Mouse (Mus musculus) CH12F3 (cell line): Measurements from ENCODE around the gene Sspn.

Source experiments
- in situ Hi-C: fragments of 300-500 bp; cut with MboI; formaldehyde crosslinking; loops from 2 replicates; pipeline ENCODE4 v1.14.3; 2020; ENCODE audit warnings: low sequenced_read_pairs

Sspn gene

DNA sequence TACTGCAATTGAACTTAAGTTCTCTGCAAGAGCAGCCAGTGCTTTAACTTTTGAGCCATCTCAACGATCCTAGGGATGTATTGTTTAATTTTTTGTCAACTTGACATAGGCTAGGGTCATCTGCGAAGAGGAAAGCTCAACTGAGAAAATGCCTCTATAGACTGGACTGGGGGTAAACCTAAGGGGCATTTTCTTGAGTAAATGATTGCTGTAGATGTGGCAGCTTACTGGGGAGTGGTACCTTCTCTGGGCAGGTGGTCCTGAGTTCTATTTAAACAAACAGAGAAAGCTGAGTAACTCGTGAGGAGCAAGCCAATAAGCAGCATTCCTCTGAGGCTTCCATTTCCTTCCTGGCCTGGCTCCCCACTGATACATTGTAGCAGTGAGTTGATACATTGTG, at the start of gene Sspn:
Sspn (plus strand) TSS at position 301 of the 400 bp plus-strand sequence.
- in situ Hi-C loops = no loop called here

DNA sequence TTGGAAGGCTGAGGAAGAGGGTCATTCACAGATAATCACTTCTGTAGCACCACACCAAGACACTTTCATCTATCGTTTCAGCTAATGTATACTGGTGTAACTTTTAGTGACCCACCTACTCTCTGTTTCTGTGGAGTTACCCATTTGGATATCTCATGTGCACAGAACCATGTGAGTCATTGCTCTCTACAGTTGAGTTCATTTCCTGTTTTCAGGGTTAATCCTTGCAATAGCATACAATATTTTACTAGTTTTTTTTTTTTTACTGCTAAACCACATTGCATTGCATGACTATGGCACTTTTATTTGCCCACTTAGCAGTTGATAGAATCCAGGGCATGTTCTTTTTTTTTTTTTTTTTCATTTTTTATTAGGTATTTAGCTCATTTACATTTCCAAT, 48.4 kb upstream of the Sspn start:
- in situ Hi-C loops = no loop called here

DNA sequence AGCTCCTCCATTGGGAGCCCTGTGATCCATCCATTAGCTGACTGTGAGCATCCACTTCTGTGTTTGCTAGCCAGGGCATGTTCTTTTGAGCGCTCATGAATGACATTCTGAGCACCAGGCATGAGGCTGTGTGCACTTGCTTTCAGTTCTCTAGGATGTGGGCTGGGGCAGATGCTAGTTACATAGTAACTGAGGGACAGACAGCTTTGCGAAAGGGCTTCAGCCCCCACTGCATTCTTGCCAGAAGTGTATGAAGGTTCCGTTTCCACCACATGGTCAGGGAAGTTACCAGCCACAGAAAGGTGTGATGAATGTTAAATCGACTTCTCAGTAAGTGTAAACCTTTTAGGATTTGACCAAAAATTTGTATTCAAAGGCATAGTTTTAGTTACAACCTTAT, 47.8 kb upstream of the Sspn start:
- in situ Hi-C loops = no loop called here

DNA sequence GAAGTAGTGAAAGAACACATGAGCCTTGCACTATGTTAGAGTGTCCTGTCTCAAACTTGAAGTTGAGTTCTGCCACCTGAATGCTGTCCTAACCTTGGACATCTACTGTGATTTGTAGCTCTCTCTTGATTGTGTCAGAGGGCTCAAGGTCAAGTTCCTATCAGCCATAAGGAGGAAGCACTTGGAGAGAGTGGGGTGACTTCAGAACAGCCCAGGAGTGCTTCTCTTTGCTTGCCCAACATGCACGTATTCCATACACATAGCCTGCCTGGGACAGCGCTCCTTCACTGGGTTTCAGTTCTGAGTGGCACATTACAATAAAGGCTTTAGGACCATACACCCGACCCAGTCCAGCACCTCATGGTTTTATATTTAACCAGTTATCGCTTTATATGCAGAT, 46.4 kb upstream of the Sspn start:
- in situ Hi-C loops = no loop called here

DNA sequence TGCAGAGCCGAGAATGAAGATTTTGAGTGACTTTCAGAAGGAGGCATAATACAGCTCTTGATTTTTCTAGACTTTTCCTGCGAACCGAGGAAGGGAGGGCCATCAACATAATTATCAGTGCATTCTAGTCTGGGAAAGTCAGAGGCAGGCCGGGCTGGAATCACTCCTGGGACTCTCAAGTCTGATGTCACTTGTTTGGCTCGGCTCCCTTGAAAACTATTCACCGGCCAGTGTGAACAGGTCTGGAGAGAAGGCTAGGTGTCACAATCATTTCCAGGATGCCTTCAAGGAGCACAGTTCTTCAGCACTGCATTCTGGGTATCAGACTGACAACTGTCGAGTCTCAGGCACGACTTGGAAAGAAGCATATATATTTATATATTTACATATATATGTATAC, 45.2 kb upstream of the Sspn start:
- in situ Hi-C loops = no loop called here

DNA sequence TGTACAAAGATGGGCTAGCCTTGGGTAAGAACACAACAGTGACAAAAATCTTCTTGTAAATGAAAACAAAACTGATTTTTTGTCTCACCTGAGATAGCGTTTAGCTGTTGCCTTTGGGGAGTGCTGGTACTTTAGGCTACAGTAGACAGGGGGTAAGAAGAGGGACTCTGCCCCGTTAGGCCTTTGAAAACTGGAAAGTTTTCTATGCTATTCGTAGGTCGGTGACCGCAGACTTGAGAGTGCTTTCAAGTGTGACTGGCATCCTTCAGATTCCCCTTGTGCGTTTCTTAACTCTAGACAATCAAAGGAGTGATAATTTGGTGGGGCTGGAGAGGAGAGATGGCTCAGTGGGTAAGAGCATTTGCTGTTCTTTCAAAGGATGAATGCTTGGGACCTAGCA, 43.7 kb upstream of the Sspn start:
- in situ Hi-C loops = no loop called here

DNA sequence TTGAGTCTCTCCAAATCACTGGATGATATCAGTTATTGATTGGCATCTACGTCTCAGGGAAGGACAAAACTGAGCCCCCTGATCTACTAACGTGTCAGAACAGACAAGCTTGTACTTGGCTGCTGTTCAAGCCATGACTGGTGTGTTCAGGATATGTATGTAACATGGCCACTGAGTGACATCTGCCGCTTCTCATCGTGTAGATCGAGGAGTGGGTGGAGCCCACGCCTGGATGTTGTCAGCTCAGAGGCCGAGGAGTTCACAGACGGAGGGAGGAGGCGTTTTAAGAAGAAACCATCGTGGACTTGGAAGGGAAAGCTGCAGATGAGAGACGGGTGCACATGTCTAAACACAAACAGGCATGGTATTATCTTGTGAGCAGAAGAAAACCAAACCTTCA, 39.5 kb upstream of the Sspn start:
- in situ Hi-C loops = no loop called here

DNA sequence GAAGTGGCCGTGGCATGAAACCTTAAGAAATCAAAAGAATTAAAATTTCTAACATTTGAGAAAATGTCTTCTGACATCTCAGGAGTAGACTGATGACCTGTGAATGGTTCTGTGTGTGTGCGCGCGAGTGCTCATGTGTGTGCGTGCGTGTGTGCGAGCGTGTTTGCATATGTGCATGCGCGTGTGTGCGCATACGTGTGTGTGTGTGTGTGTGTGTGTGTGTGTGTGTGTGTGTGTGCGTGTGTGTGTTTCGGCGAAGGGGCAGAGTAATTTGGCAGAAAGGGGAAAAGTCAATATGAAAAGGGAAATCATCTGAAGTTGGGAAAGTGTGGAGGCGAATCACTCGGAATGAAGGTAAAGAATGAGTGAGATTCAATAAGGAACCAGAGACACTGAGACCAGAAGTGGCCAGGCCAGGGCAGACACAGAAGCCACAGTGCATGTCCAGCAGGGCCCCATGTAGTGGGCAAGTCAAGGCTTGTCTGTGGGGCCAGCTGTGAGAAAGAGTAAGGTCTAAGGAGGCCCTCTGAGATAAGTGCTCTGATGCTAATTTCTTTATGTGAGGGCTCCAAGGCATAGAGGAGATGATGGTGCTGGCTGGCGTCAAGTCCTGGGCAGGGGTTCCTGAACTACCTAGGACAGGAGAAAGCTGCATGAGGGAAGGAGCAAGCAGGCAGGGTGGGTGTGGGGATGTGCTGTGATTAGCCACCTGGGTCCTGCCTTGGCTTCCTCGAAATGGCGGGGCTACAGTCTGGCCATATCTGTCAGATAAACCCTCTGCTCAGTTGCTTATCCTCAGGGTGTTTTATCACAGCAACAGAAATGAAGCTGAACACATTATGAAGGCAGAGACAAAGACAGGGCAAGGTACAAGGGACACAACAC, 38.8 kb upstream of the Sspn start:
- in situ Hi-C loops = no loop called here

DNA sequence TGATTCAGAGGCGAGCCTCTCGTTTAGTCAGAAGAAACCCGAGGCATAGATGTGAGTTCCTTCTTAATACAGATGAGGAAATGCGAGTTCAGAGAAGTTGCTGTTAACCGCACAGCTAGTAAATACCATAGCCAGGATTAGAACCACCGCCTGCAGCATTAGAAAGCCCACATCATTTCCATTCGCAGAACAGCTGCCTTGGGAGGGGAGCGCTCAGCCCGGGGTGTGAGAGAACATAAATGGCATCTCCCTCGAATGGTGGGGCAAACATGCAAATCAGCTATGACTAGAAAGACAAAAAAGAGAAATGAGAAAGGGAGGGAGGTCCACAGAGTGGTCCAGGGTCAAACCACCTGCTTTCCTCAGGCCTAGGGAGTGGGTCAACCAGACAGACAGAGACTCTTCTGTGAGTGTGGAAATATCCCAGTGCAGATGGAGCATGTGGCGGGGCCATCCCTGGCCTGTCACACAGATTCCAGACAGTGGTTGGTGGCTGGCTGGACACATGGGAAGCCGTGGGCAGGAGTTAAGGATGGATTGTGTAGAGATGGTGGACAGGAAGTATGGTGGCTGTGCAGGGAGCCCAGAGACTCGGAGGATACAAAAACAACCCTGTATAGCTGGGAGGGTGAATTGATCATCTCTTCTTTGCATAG, 37.9 kb upstream of the Sspn start:
- in situ Hi-C loops = no loop called here

DNA sequence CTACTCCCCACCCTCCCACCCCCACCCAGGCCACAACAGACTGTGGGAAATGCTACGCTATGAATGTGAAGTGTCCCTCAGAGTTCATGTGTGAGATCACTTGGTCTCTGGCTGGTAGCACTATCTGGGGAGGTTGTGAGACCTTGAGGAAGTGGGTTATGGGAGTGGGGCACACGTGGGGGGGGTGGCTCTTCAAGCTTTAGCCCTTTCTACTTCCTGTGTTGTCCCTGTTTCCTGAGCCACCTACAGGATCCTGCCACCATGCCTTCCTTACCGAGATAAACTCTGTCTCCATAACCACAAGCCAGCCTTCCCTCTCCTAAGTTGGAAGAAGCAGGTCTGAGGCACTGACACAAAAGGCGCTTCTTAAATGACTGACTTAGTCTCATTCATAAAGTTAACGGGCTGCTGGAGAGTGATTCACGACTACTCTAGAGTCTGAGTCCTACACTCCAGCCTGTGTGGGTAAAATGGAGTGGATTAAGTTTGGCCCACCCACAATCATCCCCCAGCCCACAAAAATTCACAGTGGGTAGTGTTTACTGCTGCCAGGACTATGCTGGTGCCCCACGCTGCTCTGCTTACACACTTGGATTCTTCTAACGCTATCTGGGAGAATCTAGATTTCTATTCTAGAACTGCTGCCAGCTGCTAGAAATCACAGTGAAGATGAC, 36.6 kb upstream of the Sspn start:
- in situ Hi-C loops = no loop called here

DNA sequence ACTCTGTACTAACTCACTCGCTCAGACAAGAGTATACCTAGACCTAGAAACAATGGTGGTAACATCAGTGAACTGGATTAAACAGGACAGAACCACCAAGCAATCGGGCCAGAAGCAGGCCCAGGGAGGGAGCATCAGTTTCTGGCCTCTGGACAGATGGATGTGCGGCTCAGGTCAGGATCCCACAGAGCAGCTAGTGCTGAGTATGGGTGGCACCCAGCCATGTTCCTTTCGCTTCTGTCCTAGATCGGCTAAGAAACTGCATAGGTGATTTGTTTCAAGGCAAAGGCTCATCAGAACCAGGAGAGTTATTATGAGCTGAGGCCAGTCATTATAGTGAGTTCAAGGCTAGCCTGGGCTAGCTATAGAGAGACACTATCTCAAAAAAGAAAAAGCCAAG, 27.3 kb upstream of the Sspn start:
- in situ Hi-C loops = no loop called here

DNA sequence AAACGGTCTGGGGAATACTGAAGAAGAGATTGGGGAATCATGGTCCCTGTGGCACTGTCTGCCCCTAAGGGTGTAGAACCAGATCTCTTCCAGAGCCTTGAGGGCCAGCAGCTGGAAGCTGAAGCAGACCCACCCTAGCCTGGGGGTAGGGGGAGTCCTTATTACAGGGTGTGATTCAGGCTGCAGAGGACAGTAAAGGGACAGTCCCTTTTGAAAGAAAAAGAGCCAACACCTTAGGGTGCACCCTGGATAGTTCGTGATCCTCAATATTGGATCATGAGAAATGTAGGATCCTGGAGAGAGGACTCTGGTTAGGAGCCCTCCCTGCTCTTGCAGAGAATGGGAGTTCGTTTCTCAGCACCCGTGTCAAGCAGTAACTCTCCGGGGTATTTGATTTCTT, 26.8 kb upstream of the Sspn start:
- in situ Hi-C loops = no loop called here

DNA sequence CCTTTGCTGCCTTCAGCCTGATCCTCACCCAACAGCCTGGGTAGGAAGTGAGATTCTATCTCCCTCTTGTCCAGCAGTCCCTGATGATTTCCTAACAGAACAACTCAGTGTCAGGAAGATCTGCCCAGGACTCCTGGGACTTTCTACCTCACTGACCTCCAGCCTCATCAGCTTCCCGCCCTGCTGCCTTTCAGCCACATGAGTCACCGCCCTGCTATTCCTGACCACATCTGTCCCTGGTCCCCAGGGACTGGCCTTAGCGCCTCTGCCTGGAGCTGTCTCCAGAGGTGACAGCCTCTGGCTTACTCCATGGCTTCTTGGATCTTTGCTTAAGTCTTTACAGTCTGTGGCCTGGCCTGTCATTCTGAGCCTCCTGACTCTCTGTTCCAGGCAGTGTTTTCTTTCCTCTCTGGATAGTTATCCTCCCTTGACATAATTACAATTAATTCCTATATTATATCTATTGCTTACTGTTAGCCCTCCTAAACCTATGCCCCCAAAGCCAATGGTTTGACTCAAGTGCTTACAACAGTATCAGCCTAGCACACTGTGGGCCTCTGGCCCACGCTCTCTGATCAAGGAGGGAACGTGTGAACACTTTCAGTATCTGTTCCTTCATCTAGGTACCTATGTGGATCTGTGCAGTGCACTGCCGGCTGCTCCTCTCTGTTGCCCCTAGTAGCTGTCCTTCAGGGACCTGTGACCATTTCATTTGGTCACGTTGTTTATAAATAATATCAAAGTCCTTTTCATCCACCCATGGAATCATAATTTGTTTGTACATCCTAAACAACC, 25.1 kb upstream of the Sspn start:
- in situ Hi-C loops = no loop called here

DNA sequence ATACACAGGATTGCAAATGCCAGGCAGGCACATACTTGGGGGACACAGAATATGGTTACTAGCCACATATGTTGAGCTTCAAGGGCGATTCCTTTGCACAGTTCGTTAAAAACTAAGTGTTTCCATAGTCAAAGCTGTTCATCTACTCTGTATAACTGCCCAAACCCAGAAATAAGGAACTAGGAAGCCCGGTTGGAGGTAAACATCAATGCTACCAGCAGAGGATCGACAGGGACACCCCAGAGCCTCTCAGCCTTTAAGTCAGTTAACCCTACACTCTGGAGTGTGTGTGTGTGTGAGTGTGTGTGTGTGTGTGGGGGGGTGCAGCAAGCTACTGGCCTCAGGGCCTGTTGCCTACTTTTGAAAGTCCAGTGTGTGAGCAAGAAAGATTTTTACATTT, 21.5 kb upstream of the Sspn start:
- in situ Hi-C loops = no loop called here

DNA sequence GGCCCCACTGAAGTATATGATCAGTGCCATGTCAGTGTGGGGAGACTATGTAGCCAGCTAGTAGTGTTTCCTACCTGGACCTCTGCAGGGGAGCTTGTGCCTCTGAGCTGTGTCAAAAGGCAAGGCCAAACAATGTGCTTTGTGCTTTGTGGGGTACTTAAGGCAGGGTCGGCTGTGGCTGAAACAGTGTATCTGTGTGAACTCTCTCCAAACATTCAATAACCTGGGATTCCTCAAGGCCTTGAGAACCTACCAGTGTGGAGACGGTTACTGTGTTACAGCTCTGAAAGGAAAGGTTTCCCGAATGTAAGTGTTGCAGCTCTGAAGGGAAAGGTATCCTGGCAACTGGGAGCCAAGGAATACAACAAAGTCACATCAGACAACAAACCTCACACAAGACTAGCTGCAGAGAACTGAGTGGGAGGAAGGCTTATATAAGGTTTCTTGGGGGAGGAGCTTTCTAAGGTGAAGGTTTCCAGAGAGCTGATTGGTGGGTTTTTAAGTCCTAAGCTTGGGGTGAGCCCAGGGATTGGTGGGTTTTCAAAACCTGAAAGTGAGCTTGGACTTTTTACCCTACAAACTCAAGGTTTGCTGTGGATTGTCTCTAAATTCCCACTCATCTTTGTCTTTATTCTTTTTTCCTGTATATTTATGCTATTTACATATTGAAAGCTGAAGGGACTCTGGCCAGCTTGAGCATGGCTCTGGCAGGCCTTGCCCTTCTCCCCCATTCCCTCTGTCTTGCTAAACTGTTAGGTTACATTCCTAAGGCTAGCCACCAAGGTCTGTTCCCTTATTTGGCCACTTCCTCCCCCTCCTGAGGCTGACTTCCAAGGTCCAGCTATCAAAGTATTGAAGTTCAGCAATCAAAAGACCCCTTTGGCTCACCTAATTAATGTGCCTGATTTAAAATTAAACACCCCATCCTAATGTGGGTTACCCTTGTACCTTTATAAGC, 20.7 kb upstream of the Sspn start:
- in situ Hi-C loops = no loop called here

DNA sequence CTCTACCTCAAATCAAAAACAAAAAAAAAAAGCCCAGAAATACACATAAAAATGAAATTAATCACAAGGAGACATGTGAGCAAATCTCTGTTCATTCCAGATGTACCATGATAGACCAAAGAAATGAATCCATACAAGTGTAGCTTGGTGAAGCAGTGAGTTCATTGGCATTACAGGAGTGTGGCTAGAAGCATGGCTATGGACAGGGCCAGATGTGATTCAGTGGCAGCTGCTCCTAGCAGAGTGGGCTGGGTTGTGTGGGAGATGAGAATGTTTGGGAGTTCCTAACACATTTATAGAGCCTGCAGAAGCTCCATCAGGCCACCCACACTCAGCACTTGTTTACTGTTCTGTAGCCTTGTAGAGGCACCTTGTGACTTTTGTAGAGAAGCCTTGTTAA, 19.2 kb upstream of the Sspn start:
- in situ Hi-C loops = no loop called here

DNA sequence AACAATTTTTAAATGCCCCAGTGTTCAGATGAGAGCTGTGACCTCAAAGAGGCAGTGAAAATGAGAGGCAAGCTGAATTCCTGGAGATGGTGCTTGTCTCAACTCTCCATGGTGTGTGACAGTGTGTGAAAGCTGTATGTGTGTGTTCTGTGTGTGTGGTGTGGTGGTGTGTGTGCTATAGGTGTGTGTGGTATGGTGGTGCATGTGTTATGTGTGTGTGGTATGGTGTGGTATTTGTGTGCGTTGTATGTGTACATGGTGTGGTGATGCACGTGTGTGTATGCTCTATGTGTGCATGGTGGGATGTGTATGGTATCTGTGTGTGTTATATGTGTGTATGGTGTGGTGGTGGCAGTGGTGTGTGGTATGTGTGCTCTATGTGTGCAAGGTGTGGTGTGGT, 16.0 kb upstream of the Sspn start:
- in situ Hi-C loops = no loop called here

DNA sequence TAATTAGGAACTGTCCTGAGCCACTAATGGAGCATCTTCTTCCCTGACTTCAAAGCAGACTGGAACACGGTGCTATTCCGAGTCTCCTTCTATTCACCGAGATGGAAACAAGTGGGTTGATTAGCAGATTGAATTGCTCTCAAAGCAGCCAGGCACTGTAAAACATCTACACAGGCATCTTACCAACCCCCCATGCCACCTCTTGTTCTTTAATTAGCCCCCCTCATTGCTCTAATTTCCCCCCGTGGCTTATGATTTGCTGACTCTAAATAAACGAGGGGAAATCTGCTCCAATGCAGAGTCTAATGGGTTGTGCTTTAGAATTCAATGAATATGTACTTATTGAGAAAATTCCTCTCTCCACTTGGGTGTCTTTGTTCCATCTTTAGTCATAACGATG, 15.0 kb upstream of the Sspn start:
- in situ Hi-C loops = no loop called here

DNA sequence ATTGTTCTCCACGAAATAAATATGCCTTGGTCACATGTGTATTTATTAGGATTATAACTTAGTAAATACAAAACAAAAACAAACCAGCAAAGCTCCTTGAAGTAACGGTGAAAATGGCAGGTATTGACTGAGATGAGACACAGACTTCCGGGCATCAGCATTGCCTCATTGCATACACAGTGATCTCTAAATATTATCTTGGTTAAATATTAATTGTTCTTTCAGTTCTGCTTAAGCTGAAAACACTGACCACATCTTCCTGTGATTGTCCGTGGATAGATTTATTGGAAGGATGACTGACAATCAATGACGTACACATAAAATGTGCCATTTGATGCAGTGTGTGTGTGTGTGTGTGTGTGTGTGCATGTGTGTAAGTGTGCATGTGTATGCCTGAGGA, 13.2 kb upstream of the Sspn start:
- in situ Hi-C loops = no loop called here

DNA sequence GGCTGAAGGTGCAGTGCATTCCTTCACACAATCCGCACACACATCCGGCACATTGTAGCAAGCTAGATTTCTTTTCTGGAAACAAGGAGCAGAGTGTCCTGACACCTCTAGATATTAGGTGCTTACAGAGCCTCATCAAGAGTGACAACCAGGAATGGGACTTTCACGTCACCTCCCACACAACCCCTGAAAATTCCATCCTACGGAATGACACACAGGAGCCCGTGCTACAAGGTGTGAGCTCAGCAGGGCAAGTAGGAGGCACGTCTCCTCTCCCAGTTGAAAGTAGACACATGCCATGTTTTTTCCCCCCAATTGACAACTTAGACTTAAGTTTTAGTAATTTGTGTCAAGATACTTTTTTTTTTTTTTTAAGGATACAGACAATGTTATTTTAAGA, 7.8 kb upstream of the Sspn start:
- in situ Hi-C loops = no loop called here
